Mouse (Mus musculus) C2C12 (cell line): ENCODE measurements at regions not wholly inside any gene's neighbourhood (a gene's known extent, or its start where the extent isn't known, plus 50 kb on each side); places are given as distances from the start of the nearest gene placed in this dataset.

Experiments
- H3K27me3 ChIP-seq: one replicate; pipeline ENCODE4 v1.6.1; 2011; ENCODE audit not compliant: control insufficient read depth, insufficient read depth, insufficient read length
- H3K36me3 ChIP-seq: one replicate; pipeline ENCODE4 v1.6.1; 2011; ENCODE audit not compliant: control insufficient read depth, insufficient read depth
- H3K4me3 ChIP-seq: one replicate; pipeline ENCODE4 v1.5.1; 2011; ENCODE audit warnings: mild to moderate bottlenecking, control low read depth; ENCODE audit not compliant: poor library complexity, insufficient read depth, severe bottlenecking
- H3K79me2 ChIP-seq: one replicate; pipeline ENCODE4 v1.6.1; 2011; ENCODE audit not compliant: control insufficient read depth, insufficient read depth
- H3K79me3 ChIP-seq: one replicate; pipeline ENCODE4 v1.6.1; 2011; ENCODE audit warnings: low read depth, control low read depth
- H3ac ChIP-seq: one replicate; pipeline ENCODE3; 2011; ENCODE audit warnings: low read depth; ENCODE audit not compliant: control insufficient read depth, insufficient read length
- CEBPB ChIP-seq: IDR thresholded peaks from one replicate; pipeline ENCODE4 v1.6.1; 2011; ENCODE audit warnings: low read depth, mild to moderate bottlenecking, control low read depth, moderate library complexity
- CTCF ChIP-seq: IDR thresholded peaks from one replicate; pipeline ENCODE4 v1.5.1; 2011; ENCODE audit not compliant: control insufficient read depth, insufficient read depth, insufficient read length
- FOSL1 ChIP-seq: IDR thresholded peaks from one replicate; pipeline ENCODE4 v1.8.0; 2011; ENCODE audit warnings: mild to moderate bottlenecking, low read length; ENCODE audit not compliant: poor library complexity, insufficient read depth, severe bottlenecking
- MAX ChIP-seq: IDR thresholded peaks from one replicate; pipeline ENCODE4 v1.6.1; 2011; ENCODE audit warnings: mild to moderate bottlenecking, control low read depth
- MYOD1 ChIP-seq: IDR thresholded peaks from one replicate; pipeline ENCODE4 v1.6.1; 2011; ENCODE audit warnings: low read depth; ENCODE audit not compliant: control insufficient read depth, insufficient read length
- MYOG ChIP-seq: IDR thresholded peaks from one replicate; pipeline ENCODE4 v1.6.1; 2011; ENCODE audit not compliant: control insufficient read depth, insufficient read length; ENCODE audit errors: extremely low read depth
- USF1 ChIP-seq: IDR thresholded peaks from one replicate; pipeline ENCODE4 v1.6.1; 2011; ENCODE audit warnings: low read depth, mild to moderate bottlenecking, control low read depth, moderate library complexity

DNA sequence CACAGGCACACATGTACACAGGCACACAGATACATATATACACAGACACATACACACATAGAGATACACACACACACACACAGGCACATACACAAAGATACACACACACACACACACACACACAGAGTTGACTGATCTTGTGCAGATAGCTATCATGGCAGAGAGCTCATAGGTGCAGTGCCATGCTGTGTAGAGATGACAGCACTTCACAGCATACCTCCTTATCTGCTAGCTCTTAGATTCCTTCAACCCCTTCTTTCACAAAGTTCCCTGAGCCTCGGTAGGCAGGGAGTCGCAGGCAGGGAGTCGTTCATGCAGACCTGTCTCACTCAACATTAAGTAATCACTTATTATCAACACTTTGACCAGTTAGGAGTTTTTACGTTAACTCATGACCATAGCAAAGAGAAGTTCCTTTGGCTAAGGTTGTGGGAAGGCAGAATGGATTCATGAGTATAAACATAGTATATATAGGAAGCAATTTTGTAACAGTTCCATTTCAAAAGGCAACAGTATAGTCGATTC is 74.4 kb upstream of the Klf13 start:
- Histone ChIP-seq H3K27me3 (no peaks in the 10 kb centered on the region), H3K36me3 (no peaks in the 10 kb centered on the region), H3ac (no peak overlapping the region), H3K4me3 (no peak overlapping the region), H3K79me2 (no peaks in the 10 kb centered on the region), H3K79me3 (no peaks in the 10 kb centered on the region)
- TF ChIP-seq CTCF (no peak), CEBPB (no peak), USF1 (no peak), MAX (no peak), MYOG (no peak), FOSL1 (no peak), MYOD1 (no peak)

GRCm38 (mm10) chr7:64012268-64012601 is 73.5 kb upstream of the Klf13 start:
- no peak overlapping the region for H3K4me3 ChIP-seq
- no peaks in the 10 kb centered on the region for H3K79me3 ChIP-seq
- no peaks in the 10 kb centered on the region for H3K79me2 ChIP-seq
- TF ChIP-seq MAX (no peak), CEBPB (no peak), MYOG (no peak), FOSL1 (no peak), MYOD1 (no peak), CTCF (no peak), USF1 (no peak)
- H3K27me3 ChIP-seq, result no peaks in the 10 kb centered on the region
- no peak overlapping the region for H3ac ChIP-seq
- H3K36me3 ChIP-seq, result no peaks in the 10 kb centered on the region

DNA sequence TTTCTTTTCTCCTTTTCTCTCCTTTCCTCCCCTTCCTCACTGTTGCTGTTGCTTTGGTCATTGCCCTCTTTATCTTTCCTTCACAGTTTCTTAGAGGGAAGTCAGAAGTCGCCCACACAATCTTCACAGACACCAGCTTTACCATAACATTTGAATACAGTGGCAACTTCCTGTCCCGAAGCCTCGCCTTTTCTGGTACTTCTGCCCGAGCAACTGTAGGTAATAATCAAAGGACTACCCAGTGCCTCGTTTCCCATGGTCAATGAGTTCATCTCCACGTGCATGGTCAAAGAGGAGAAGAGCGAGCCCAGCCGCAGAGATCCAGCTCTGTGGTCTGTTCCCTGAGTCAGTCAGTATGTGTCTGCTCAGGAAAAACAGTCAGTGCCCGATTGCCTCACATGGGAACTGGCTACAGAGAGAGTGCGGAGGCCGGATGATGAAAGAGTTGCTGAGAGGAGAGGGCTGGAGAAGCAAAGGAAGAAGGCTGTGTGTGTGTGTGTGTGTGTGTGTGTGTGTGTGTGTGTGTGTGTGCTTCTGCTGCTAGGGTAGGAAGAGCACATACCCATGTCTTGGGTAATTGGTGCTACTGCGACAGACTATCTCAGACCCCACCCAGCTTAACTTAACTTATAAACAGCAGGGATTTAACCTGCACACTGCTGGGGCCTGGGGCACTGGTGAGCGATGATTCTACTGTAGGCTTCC is 73.0 kb upstream of the Klf13 start:
- H3K79me2 ChIP-seq, result no peaks in the 10 kb centered on the region
- no peaks in the 10 kb centered on the region for H3K27me3 ChIP-seq
- TF ChIP-seq CEBPB, result peak; percentile 29
- TF ChIP-seq FOSL1, result no peak
- no peak for TF ChIP-seq USF1
- TF ChIP-seq MAX, result no peak
- TF ChIP-seq MYOG, result no peak
- no peak for TF ChIP-seq MYOD1
- no peak for TF ChIP-seq CTCF
- H3ac ChIP-seq, result no peak overlapping the region
- no peak overlapping the region for H3K4me3 ChIP-seq
- H3K36me3 ChIP-seq, result no peaks in the 10 kb centered on the region
- H3K79me3 ChIP-seq, result no peaks in the 10 kb centered on the region

GRCm38 (mm10) chr7:64010640-64011039 is 71.9 kb upstream of the Klf13 start:
- H3K27me3 ChIP-seq, result no peaks in the 10 kb centered on the region
- no peak overlapping the region for H3K4me3 ChIP-seq
- H3ac ChIP-seq, result no peak overlapping the region
- H3K79me3 ChIP-seq, result no peaks in the 10 kb centered on the region
- H3K79me2 ChIP-seq, result no peaks in the 10 kb centered on the region
- no peaks in the 10 kb centered on the region for H3K36me3 ChIP-seq
- TF ChIP-seq MYOG, result no peak
- TF ChIP-seq MAX, result no peak
- no peak for TF ChIP-seq MYOD1
- TF ChIP-seq FOSL1, result no peak
- no peak for TF ChIP-seq CEBPB
- TF ChIP-seq USF1, result no peak
- TF ChIP-seq CTCF, result no peak

DNA sequence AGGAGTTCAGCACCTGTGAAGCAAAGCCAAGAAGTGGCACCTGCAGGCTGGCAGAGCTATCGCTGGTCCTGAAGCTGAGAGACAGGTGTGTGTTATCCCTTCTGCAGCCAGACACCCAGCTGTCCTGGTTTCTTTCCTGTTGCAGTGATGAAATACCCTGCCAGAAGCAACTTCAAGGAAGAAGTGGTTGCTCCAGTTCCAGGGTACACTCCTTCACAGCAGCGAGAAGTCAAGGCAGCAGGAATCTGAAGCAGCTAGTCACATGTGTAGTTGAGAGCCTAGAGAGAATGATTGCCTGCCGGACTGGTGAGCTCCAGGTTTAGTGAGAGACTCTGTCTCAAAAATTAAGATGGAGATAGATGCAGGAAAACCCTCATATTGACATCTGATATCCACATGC is 69.1 kb upstream of the Klf13 start:
- H3K27me3 ChIP-seq, result no peaks in the 10 kb centered on the region
- no peak for TF ChIP-seq MAX
- H3K4me3 ChIP-seq, result no peak overlapping the region
- H3K36me3 ChIP-seq, result no peaks in the 10 kb centered on the region
- H3ac ChIP-seq, result no peak overlapping the region
- H3K79me3 ChIP-seq, result no peaks in the 10 kb centered on the region
- no peaks in the 10 kb centered on the region for H3K79me2 ChIP-seq

GRCm38 (mm10) chr7:64006935-64007334 is 68.2 kb upstream of the Klf13 start:
- no peak overlapping the region for H3K4me3 ChIP-seq
- TF ChIP-seq USF1 (no peak), MYOG (no peak), CEBPB (no peak)
- no peaks in the 10 kb centered on the region for H3K27me3 ChIP-seq
- no peaks in the 10 kb centered on the region for H3K79me2 ChIP-seq
- H3K36me3 ChIP-seq, result no peaks in the 10 kb centered on the region
- H3ac ChIP-seq, result no peak overlapping the region
- H3K79me3 ChIP-seq, result no peaks in the 10 kb centered on the region
